Mouse (Mus musculus): Measurements from ENCODE around the gene Shb. TPM values are rescaled to one million over a fixed set of nuclear protein-coding genes. Genes with fewer than 3 reads are reported as not detected.

The Shb gene
- polyA plus RNA-seq, 1 experiment from 2014 or later: 3.0 TPM

DNA sequence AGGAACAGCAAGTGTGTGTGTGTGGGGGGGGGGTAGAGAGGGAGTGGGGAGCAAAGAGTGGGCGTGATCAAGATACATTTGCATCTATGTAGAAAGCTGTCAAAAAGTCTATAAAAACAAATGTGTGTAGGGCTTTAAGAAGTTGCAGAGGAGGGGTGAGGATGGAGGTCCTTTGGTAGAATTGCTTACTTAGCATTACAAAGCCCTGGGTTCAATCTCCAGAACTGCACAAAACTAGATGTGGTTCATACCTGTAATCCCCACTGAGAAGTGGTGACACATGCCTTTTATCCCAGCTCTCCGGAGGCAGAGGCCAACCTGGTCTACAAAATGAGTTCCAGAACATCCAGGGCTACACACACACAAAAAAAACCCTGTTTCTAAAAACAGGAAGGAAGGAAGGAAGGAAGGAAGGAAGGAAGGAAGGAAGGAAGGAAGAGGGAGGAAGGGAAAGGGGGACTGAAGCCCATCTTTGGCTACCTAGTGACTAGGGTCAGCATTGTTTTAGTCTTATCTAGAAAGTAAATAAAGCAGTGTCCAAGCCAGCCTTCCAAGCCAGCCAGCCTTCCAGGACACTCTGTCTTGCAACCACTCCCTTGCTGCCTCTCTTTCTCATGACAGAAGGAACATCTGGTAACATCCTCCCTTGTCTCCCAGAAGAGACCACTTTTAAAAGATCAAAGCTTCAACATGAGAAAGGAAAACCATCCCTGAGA is 5.3 kb downstream of the Shb start:
- Histone ChIP-seq H3K36me3 (peaks cover 31% of the 10 kb centered on the region), H3K27ac (peak overlapping the region; percentile 92), H3K4me3 (replicated peaks) (peak overlapping the region; percentile 95), H3K9ac (peak overlapping the region; percentile 97), H3K9me3 (replicated peaks) (no peaks in the 10 kb centered on the region), H3K27me3 (peaks cover 5% of the 10 kb centered on the region), H3K4me1 (replicated peaks) (peaks cover 92% of the 10 kb centered on the region), H3K4me2 (peak overlapping the region; percentile 100)
- WGBS (ENCODE audit: insufficient replicate concordance): 84% methylated on average over 2 of the region's 2 CpGs
- ATAC-seq (ENCODE audit: low read depth) (no peak), DNase-seq (no peak)

DNA sequence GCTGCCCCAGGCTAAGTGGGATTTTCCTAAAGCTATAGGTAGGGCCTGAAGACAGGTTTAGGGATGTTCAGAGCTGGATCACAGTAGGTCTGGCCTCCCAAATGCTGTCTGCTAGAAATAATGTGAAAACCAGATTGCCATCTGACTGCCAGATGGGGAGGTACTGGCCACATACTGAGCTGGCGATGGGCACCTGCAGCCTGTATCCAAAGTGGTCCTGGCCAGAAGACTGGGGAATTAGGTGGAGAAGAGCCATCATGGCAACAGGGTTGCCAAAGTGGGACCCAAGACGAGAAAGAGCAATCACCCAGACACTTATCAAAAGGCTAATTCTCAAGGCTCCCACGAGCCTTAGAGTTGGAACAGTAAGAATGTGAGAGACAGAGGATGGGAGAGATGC is 6.1 kb downstream of the Shb start:
- Histone ChIP-seq H3K4me3 (replicated peaks) (no peak overlapping the region), H3K9me3 (replicated peaks) (no peaks in the 10 kb centered on the region), H3K27me3 (peaks cover 5% of the 10 kb centered on the region), H3K4me1 (replicated peaks) (peaks cover 92% of the 10 kb centered on the region), H3K4me2 (0 out of 2 replicates have a peak overlapping the region, but pooled peaks have one; percentile 100), H3K36me3 (peaks cover 31% of the 10 kb centered on the region), H3K9ac (no peak overlapping the region), H3K27ac (no peak overlapping the region)
- DNase-seq: no peak
- 83% methylated on average over 3 of the region's 3 CpGs for WGBS (ENCODE audit: insufficient replicate concordance)
- ATAC-seq (ENCODE audit: low read depth): no peak

DNA sequence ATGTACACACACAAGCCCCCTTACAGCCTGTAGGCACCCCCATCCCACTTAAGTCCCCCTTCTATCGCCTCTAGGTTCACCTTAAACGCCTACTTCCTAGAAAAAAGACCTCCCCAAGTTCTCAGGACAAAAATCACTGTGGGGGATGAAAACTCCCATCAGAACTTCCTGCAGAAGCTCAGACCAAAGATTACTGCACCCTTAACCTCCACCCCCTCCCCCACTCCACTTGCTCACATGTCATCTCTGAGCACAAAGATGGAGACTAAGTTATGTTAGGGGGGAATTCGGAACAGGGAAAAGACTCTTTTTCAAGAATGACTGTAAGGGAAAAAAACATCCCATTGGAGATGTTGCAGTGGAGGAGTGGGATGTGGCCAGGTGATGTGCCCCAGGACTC is 6.7 kb downstream of the Shb start:
- no peak overlapping the region for H3K4me3 ChIP-seq (replicated peaks)
- ATAC-seq (ENCODE audit: low read depth): no peak
- no peak overlapping the region for H3K4me2 ChIP-seq
- H3K27me3 ChIP-seq: peaks cover 5% of the 10 kb centered on the region
- H3K9ac ChIP-seq: 0 out of 2 replicates have a peak overlapping the region, but pooled peaks have one; percentile 7
- 85% methylated on average over 3 of the region's 3 CpGs for WGBS (ENCODE audit: insufficient replicate concordance)
- peaks cover 35% of the 10 kb centered on the region for H3K36me3 ChIP-seq
- H3K9me3 ChIP-seq (replicated peaks): no peaks in the 10 kb centered on the region
- no peak for DNase-seq
- H3K27ac ChIP-seq: no peak overlapping the region
- peaks cover 93% of the 10 kb centered on the region for H3K4me1 ChIP-seq (replicated peaks)

DNA sequence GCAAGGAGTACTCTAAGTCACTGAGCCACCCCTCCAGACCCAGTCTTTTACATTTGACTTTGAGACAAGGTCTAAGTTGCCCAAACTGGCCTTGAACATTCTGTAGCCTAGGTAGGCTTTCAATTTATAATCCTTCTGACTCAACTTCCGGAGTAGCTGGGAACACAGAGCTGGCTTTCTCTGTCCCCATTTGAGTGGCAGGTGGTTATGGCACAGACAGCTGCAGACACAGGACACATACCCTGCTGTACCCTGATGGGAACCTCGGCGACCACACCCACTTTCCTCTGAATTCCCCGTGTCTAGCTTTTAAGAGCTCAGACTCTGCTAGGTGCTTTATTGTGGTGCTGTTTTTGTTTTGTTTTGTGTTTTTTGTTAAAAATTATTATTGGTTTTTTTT is 7.7 kb downstream of the Shb start:
- H3K4me1 ChIP-seq (replicated peaks): peaks cover 97% of the 10 kb centered on the region
- WGBS (ENCODE audit: insufficient replicate concordance): 42% methylated on average over 4 of the region's 4 CpGs

DNA sequence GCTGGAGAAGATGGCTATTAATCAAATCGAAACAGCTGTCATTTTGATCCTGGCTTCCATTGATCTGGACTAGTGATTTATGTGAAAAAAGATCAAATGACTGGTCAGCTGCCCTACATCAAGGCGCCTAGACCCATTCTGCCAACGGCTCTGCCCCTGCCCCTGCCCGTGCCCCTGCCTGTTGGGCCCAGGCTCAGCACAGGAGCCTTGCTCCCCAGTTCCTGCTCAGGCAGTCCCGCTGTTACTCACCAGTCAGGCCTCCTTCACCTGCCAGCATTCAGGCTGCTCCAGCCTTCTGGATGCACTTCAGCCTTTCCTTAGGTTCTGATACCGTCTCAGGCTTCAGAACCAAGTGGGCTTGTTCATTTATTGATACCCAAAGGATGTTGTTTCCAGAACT is 8.9 kb downstream of the Shb start:
- Histone ChIP-seq H3K4me3 (replicated peaks) (no peak overlapping the region), H3K27ac (peak overlapping the region; percentile 92), H3K4me2 (peak overlapping the region; percentile 69), H3K27me3 (peaks cover 3% of the 10 kb centered on the region), H3K4me1 (replicated peaks) (peaks cover 93% of the 10 kb centered on the region), H3K36me3 (peaks cover 38% of the 10 kb centered on the region), H3K9me3 (replicated peaks) (no peaks in the 10 kb centered on the region), H3K9ac (peak overlapping the region; percentile 65)
- DNase-seq: no peak
- ATAC-seq (ENCODE audit: low read depth): no peak
- 76% methylated on average over 6 of the region's 6 CpGs for WGBS (ENCODE audit: insufficient replicate concordance)

More for the DNA sequence above, 7.7 kb downstream of the Shb start:
- ATAC-seq (ENCODE audit: low read depth) (no peak), DNase-seq (no peak)
- H3K27ac ChIP-seq: peak overlapping the region; percentile 47; the same call in 1 of the 2 replicates
- peaks cover 38% of the 10 kb centered on the region for H3K36me3 ChIP-seq
- no peak overlapping the region for H3K9ac ChIP-seq
- no peak overlapping the region for H3K4me2 ChIP-seq
- peaks cover 5% of the 10 kb centered on the region for H3K27me3 ChIP-seq
- H3K4me3 ChIP-seq (replicated peaks): no peak overlapping the region
- H3K9me3 ChIP-seq (replicated peaks): no peaks in the 10 kb centered on the region

DNA sequence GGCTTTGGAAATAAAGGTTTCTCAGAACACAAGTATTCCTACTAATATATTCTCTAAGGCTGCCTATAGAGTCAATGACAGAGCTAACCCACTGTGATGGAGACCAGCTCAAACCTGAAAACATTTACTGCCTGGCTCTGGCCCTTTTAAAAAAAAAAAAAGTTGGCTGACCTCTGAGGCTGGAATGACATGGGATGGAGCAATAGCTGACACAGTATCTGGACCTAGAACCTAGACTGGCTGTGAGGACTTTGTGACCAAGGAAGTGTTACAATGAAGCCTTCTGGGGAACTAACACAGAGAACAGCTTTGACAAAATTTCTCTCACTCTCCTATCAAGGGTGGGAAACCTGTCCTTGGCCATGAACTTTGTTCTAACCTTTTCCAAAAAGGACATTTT is 9.3 kb downstream of the Shb start:
- H3K27me3 ChIP-seq: no peaks in the 10 kb centered on the region
- H3K4me3 ChIP-seq (replicated peaks): peak overlapping the region; percentile 35
- H3K4me2 ChIP-seq: peak overlapping the region; percentile 69
- peaks cover 92% of the 10 kb centered on the region for H3K4me1 ChIP-seq (replicated peaks)
- DNase-seq: no peak
- no peak for ATAC-seq (ENCODE audit: low read depth)
- peaks cover 38% of the 10 kb centered on the region for H3K36me3 ChIP-seq
- peak overlapping the region; percentile 65 for H3K9ac ChIP-seq
- peak overlapping the region; percentile 92 for H3K27ac ChIP-seq
- no peaks in the 10 kb centered on the region for H3K9me3 ChIP-seq (replicated peaks)

DNA sequence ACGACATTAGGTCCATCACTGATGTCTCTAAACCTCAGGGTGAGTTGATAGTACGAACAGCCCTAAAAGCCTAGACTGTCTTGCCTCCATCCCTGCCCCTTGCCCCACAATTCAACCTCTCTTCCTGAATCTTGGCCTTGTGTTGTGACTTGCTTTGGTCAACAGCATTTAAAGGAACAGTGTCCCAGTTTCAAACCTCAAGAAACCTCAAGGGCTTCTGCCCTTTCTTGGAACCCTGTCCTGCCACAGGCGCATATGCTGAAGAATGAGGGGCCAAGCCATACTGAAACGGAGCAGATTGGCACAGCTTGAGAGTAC is 9.7 kb downstream of the Shb start:
- Histone ChIP-seq H3K9ac (peak overlapping the region; percentile 65), H3K4me2 (peak overlapping the region; percentile 69), H3K27me3 (no peaks in the 10 kb centered on the region), H3K27ac (peak overlapping the region; percentile 92), H3K4me1 (replicated peaks) (peaks cover 92% of the 10 kb centered on the region), H3K36me3 (peaks cover 38% of the 10 kb centered on the region), H3K9me3 (replicated peaks) (no peaks in the 10 kb centered on the region), H3K4me3 (replicated peaks) (peak overlapping the region; percentile 35)
- 62% methylated on average over 4 of the region's 4 CpGs for WGBS (ENCODE audit: insufficient replicate concordance)
- ATAC-seq (ENCODE audit: low read depth): no peak
- DNase-seq: no peak

DNA sequence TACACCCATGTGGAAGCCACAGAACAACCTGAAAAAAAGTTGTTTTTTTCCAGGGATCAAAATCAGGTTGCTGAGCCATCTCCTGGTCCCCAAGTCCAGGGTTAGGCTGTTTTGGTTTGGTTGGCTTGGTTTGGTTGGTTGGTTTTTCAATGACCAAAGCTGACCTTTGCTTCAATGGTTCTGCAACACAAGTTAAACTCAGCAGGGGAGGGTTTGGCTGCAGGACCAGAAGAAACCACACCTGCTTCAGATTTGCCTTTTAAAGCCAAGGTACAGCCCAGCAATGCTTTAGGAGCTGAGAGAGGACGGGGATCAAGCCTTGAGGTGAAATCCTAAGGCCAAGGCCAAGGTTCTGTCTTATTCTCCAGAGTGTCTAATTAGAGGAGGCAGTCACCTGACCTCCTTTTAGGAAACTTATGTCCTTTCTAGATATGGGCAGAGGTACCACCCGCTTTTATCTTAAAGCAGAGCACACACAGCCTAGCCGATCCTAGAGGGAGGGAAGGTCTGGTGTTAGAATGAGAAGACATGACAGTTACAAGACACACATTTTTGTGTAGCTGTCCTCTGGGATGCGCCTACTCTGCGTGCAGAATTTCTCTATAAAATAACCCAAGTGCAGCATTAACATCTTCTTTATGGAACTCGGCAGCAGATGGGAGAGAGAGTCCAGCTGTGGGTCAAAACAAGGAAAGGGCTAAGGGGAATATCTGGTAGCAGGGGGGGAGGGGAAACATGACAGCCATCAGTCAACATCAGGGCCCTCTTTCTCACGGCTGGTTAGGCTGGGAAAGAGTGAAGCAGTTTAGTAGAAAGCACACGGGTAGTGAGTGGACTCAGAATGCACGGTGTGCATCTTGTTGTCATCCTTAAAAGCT is 10.3 kb downstream of the Shb start:
- WGBS (ENCODE audit: insufficient replicate concordance): 23% methylated on average over 9 of the region's 9 CpGs
- peak overlapping the region; percentile 92 for H3K27ac ChIP-seq
- H3K4me3 ChIP-seq (replicated peaks): peak overlapping the region; percentile 35
- peaks cover 92% of the 10 kb centered on the region for H3K4me1 ChIP-seq (replicated peaks)
- peak; percentile 94 for ATAC-seq (ENCODE audit: low read depth)
- H3K9ac ChIP-seq: peak overlapping the region; percentile 65
- no peaks in the 10 kb centered on the region for H3K9me3 ChIP-seq (replicated peaks)
- peaks cover 40% of the 10 kb centered on the region for H3K36me3 ChIP-seq
- peak overlapping the region; percentile 69 for H3K4me2 ChIP-seq
- H3K27me3 ChIP-seq: no peaks in the 10 kb centered on the region
- DNase-seq: peak; percentile 62

DNA sequence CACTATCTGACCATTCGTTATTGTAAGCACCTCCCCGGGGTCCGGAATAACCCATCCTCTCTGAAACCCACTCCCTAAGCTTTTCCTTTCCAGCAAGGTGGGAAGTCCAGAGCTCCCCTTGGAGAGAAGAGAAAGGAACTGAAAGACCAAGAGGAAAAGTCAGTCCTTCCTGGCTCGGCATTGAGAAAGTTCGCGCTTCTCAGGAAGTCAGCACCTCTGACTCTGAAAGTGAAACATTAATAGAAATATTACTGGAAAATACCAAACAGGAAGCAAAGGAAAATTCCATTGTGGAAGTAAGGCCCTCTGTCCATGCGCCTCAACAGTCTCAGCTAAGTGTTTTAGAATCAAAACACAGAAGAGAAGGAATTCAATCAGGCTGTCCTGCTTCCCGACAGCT is 11.9 kb downstream of the Shb start:
- ATAC-seq (ENCODE audit: low read depth) (no peak), DNase-seq (no peak)
- Histone ChIP-seq H3K36me3 (peaks cover 27% of the 10 kb centered on the region), H3K4me3 (replicated peaks) (no peak overlapping the region), H3K9ac (peak overlapping the region; percentile 44), H3K4me2 (peak overlapping the region; percentile 69; the same call in 1 of the 2 replicates), H3K4me1 (replicated peaks) (peaks cover 92% of the 10 kb centered on the region), H3K27ac (peak overlapping the region; percentile 92), H3K27me3 (no peaks in the 10 kb centered on the region), H3K9me3 (replicated peaks) (no peaks in the 10 kb centered on the region)
- 44% methylated on average over 8 of the region's 8 CpGs for WGBS (ENCODE audit: insufficient replicate concordance)

DNA sequence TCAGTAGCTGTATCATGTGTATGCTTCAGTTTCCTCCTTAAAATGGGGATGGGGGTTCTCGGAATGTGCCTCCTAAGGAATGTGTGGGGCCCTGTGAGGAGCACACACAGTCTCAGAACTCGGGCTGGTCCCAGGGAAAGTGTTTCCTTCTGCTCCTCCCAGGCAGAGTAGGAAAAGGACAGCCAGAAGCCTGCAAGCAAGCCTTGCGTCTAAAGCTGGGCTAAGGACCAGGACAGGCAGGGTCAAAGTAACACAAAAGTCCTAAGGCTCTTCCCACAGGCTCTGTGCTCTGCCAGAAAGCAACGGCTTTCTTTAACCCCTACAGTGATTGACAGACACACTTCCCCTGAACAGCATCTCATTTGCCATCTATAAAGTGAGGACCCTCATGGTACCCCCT is 14.9 kb downstream of the Shb start:
- H3K27ac ChIP-seq: 0 out of 2 replicates have a peak overlapping the region, but pooled peaks have one; percentile 8
- peaks cover 94% of the 10 kb centered on the region for H3K4me1 ChIP-seq (replicated peaks)
- no peak overlapping the region for H3K4me3 ChIP-seq (replicated peaks)
- no peaks in the 10 kb centered on the region for H3K9me3 ChIP-seq (replicated peaks)
- WGBS (ENCODE audit: insufficient replicate concordance): 67% methylated on average over 4 of the region's 4 CpGs
- no peak for ATAC-seq (ENCODE audit: low read depth)
- DNase-seq: no peak
- peaks cover 10% of the 10 kb centered on the region for H3K36me3 ChIP-seq
- no peak overlapping the region for H3K9ac ChIP-seq
- H3K27me3 ChIP-seq: no peaks in the 10 kb centered on the region
- no peak overlapping the region for H3K4me2 ChIP-seq

DNA sequence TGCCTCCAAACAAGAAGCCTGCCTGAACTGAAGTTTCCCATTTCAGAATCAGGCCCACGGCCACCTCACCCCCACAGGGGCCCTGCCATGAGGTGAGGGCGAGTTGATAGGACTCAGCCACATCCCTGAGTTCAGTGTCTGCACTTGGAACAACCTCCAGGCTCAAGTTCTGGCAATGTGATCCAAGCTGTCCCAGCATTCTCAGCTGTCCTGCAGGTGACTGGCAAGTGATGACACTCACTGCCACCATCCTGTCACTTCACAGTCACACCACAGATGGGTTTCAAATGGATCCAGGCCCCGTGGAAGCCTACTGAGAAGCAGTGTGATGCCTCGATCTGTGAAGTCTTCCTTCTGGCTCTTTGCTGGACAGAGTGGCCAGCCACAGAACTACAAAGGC is 16.4 kb downstream of the Shb start:
- Histone ChIP-seq H3K27ac (no peak overlapping the region), H3K9ac (0 out of 2 replicates have a peak overlapping the region, but pooled peaks have one; percentile 10), H3K4me1 (replicated peaks) (peaks cover 91% of the 10 kb centered on the region), H3K4me2 (no peak overlapping the region), H3K36me3 (peaks cover 10% of the 10 kb centered on the region), H3K9me3 (replicated peaks) (no peaks in the 10 kb centered on the region), H3K27me3 (no peaks in the 10 kb centered on the region), H3K4me3 (replicated peaks) (no peak overlapping the region)
- WGBS (ENCODE audit: insufficient replicate concordance): 46% methylated on average over 4 of the region's 4 CpGs
- ATAC-seq (ENCODE audit: low read depth): no peak
- no peak for DNase-seq
